Mouse (Mus musculus) lung, embryonic 15.5 days (tissue): ENCODE results near the gene Adcyap1. TPM values are rescaled to one million over a fixed set of nuclear protein-coding genes. Genes with fewer than 3 reads are reported as not detected.

ENCODE experiments used
- ATAC-seq: fragments of 200-750 bp; cut with Nextera tagmentation; 2 replicates; pipeline ENCODE4 v1.8.0; 2017; ENCODE audit warnings: moderate number of reproducible peaks, borderline replicate concordance; ENCODE audit not compliant: low FRiP score, low TSS enrichment; ENCODE audit errors: extremely low read depth
- H3K27ac ChIP-seq: fragments of 300-500 bp; sonication (generic); 2 replicates; pipeline ENCODE4 v1.5.1; 2015; ENCODE audit warnings: moderate library complexity, mild to moderate bottlenecking, inconsistent platforms
- H3K27me3 ChIP-seq: fragments of 300-500 bp; sonication (generic); 2 replicates; pipeline ENCODE4 v1.6.1; 2015; ENCODE audit warnings: inconsistent platforms
- H3K36me3 ChIP-seq: fragments of 300-500 bp; sonication (generic); 2 replicates; pipeline ENCODE4 v1.6.1; 2015; ENCODE audit warnings: inconsistent platforms
- H3K4me1 ChIP-seq: fragments of 300-500 bp; sonication (generic); 2 replicates; pipeline ENCODE4 v1.6.1; 2015; ENCODE audit warnings: inconsistent platforms
- H3K4me2 ChIP-seq: fragments of 300-500 bp; sonication (generic); 2 replicates; pipeline ENCODE4 v1.6.1; 2015; ENCODE audit warnings: inconsistent platforms, mild to moderate bottlenecking, moderate library complexity
- H3K4me3 ChIP-seq: fragments of 300-500 bp; sonication (generic); 2 replicates; pipeline ENCODE4 v1.5.1; 2015; ENCODE audit warnings: mild to moderate bottlenecking, inconsistent platforms
- H3K9ac ChIP-seq: fragments of 300-500 bp; sonication (generic); 2 replicates; pipeline ENCODE4 v1.6.1; 2015; ENCODE audit warnings: inconsistent platforms
- H3K9me3 ChIP-seq: fragments of 300-500 bp; sonication (generic); 2 replicates; pipeline ENCODE4 v1.6.1; 2016; ENCODE audit warnings: inconsistent platforms
- WGBS: fragments of 180-500 bp; shearing (Covaris S2); methylation state at CpG from one replicate; pipeline ENCODE4 v1.1.7; 2015; 5-methylcytosine and 5-hydroxymethylcytosine counted together
- polyA plus RNA-seq: library from polyadenylated mRNA; unstranded; fragments of >200 nt; fragmentation: Nextera tagmentation; extraction: Ambion mirVana; gene quantifications from 2 replicates; pipeline ENCODE4 v1.2.1, GENCODE M21; 2015

The Adcyap1 gene
- polyA plus RNA-seq, 1 experiment from 2014 or later: 0.17 TPM

DNA sequence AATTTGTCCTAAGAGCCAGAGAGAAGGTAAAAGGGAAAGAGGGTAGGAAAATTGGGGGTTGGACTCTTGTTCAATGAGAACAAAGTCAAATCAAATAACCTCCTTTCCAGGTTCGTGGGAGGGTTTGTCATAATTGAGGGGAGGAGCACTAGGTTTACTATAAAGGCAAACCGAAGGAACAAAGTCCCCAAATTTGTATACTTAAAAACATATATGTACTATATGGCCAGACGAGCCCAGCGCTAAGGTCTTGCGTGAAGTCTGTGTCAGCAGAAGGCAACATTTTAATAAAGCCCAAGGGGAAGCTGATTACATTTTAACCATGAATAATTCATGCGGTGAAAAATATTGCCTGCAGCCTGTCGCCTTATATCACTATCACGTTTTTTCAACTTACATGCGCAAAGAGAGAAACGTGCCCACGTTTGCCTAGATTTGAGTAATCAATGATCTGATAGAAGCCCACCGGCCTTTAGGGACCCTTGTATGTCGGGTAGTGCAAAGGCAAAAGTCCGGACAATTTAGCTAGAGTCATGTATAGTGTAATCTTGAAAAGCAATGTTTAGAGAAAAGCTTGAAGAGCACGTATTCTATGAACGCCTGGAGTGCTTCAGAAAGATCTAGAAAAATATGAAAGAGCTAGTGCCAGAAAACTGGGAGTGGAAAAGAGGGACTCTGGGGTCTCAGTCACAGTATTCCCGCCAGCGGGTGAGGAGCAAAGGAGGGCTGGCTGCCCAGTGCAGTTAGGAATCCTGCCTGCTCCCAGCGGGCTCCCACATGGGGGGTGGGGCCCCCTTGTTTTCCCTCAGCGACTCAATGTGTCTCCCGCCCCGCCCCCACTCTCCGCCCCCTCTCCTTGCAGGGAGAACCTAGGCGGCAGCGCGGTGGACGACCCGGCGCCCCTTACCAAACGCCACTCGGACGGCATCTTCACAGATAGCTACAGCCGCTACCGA lies 4.5 kb downstream of the Adcyap1 start:
- no peak for ATAC-seq
- H3K4me1 ChIP-seq: peaks cover 10% of the 10 kb centered on the region; the same call in 1 of the 2 replicates
- H3K9me3 ChIP-seq: no peaks in the 10 kb centered on the region
- peak overlapping the region; percentile 47 for H3K4me2 ChIP-seq
- peaks cover 70% of the 10 kb centered on the region for H3K27me3 ChIP-seq
- H3K27ac ChIP-seq: no peak overlapping the region
- H3K9ac ChIP-seq: no peak overlapping the region
- under 1% methylated on average over 29 of the region's 34 CpGs for WGBS
- H3K4me3 ChIP-seq: peak overlapping the region; percentile 18; the same call in 1 of the 2 replicates
- H3K36me3 ChIP-seq: no peaks in the 10 kb centered on the region

DNA sequence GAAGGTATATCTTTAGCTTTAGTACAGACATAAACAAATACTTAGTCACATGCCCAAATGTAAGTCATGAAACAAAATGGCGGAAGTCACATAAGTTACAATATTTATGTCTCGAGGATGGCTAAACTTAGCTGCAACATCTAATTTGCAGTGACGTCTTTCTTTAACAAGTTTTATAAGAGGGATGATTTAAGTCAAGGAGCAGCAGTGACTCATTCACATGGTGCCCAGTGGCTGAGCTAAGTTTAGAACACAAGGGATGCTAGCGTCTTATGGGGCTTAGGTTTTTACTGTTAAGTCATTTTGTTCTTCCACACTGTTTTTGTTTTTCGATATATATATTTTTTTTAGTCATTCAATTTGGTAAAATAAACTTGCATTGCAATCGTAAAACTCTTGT lies 19.0 kb downstream of the Adcyap1 start:
- WGBS: 76% methylated on average over 6 of the region's 6 CpGs
- no peak for ATAC-seq
- Histone ChIP-seq H3K4me1 (no peaks in the 10 kb centered on the region), H3K9me3 (no peaks in the 10 kb centered on the region), H3K27ac (no peak overlapping the region), H3K4me2 (no peak overlapping the region), H3K9ac (no peak overlapping the region), H3K36me3 (no peaks in the 10 kb centered on the region), H3K27me3 (no peaks in the 10 kb centered on the region), H3K4me3 (no peak overlapping the region)

DNA sequence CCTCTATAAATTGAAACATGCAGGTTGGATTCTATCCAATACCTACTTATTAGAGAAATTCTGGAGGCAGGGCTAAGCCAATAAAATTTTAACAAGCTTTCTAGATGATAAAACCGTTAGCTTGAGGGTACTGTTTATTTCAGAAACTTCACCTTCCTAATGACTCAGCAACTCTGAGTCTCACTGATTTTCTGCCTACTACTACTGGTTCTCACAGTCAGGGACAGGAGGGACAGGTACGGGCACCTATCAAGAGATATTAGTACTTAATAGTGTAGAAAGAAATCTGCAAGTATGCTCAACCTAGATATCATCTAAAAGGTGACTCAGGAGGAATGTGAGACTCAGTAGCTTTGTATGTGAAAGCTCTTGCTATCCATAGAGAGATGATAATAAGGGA lies 19.8 kb downstream of the Adcyap1 start:
- Histone ChIP-seq H3K4me1 (no peaks in the 10 kb centered on the region), H3K36me3 (no peaks in the 10 kb centered on the region), H3K9me3 (no peaks in the 10 kb centered on the region), H3K4me2 (no peak overlapping the region), H3K27me3 (no peaks in the 10 kb centered on the region), H3K9ac (no peak overlapping the region), H3K27ac (no peak overlapping the region), H3K4me3 (no peak overlapping the region)
- WGBS: 62% methylated on average over 2 of the region's 2 CpGs
- no peak for ATAC-seq

- ATAC-seq: no peak
- Histone ChIP-seq H3K27me3 (no peaks in the 10 kb centered on the region), H3K9me3 (no peaks in the 10 kb centered on the region), H3K4me1 (no peaks in the 10 kb centered on the region), H3K9ac (no peak overlapping the region), H3K4me2 (no peak overlapping the region), H3K27ac (no peak overlapping the region), H3K4me3 (no peak overlapping the region), H3K36me3 (no peaks in the 10 kb centered on the region)
Measured at GRCm38 (mm10) chr17:93237355-93237754, 38.5 kb downstream of the Adcyap1 start.
